Mouse (Mus musculus) C2C12 (cell line): ENCODE data around the gene Nptx2.

ENCODE experiments used
- CTCF ChIP-seq: IDR thresholded peaks from one replicate; pipeline ENCODE4 v1.5.1; 2011; ENCODE audit not compliant: control insufficient read depth, insufficient read depth, insufficient read length
- MYOD1 ChIP-seq: IDR thresholded peaks from one replicate; pipeline ENCODE4 v1.6.1; 2011; ENCODE audit warnings: low read depth; ENCODE audit not compliant: control insufficient read depth, insufficient read length

GRCm38 (mm10) chr5:144585100-144585499 lies 39.4 kb downstream of the Nptx2 start:
- TF ChIP-seq CTCF (no peak), MYOD1 (no peak)
